Mouse (Mus musculus) left cerebral cortex, adult 6 months (tissue): ENCODE results near the gene Gm2237. TPM values are rescaled to one million over a fixed set of nuclear protein-coding genes. Genes with fewer than 3 reads are reported as not detected.

Experiments used
- long read RNA-seq, 2 experiments: library from polyadenylated mRNA; unstranded; transcript quantifications; one replicate each; pipeline ENCODE4 v2.0.0; 2019 to 2020
- polyA plus RNA-seq: library from polyadenylated mRNA; unstranded; fragments of <200 nt; fragmentation: Nextera tagmentation; gene quantifications from 2 replicates; pipeline ENCODE4 v1.2.3, GENCODE M21; 2021

Gene Gm2237
- polyA plus RNA-seq: 3.2 and 6.6 TPM in 2 replicates
- long read RNA-seq, experiment 1, partial matches to known transcripts: 0 of 2 reads
- long read RNA-seq, experiment 1, other reads (novel, unspliced or antisense): 0 of 2 reads
- long read RNA-seq, experiment 2, partial matches to known transcripts: 0 of 1 reads
- long read RNA-seq, experiment 2, other reads (novel, unspliced or antisense): 1 of 1 reads

GRCm38 (mm10) chr14:19584804-19585667 lies at the start of gene Gm2237:
Gm2237 (minus strand) TSS chr14:19585135.

GRCm38 (mm10) chr14:19602481-19602880 lies 17.5 kb upstream of the Gm2237 start, which contains the start of gene Gm5458:
Gm5458 (minus strand) TSS chr14:19602581.

GRCm38 (mm10) chr14:19549863-19550262 lies 35.1 kb downstream of the Gm2237 start, which contains the start of gene Gm2244:
Gm2244 (minus strand) TSS chr14:19549963.

Other genes with a start within 250 kb of the Gm2237 start
- gene Gm21738, start 166.2 kb downstream of the Gm2237 start, polyA plus RNA-seq: 18.3 TPM in 1 of 2 replicates, not detected in the other
- gene Gm2244, start 35.2 kb downstream of the Gm2237 start, polyA plus RNA-seq: 0.24 and 0.47 TPM in 2 replicates
- gene Gm5458, start 17.4 kb upstream of the Gm2237 start, polyA plus RNA-seq: not detected in 2 replicates
- gene Nid2, start 166.1 kb upstream of the Gm2237 start, polyA plus RNA-seq: 0.54 and 1.3 TPM in 2 replicates
- gene Rtraf, start 238.7 kb upstream of the Gm2237 start, polyA plus RNA-seq: 191 and 193 TPM in 2 replicates